Mouse (Mus musculus) testis, adult 2 months (tissue): ENCODE results near the gene Tecta. TPM values are rescaled to one million over a fixed set of nuclear protein-coding genes. Genes with fewer than 3 reads are reported as not detected.

Source experiments
- H3K27ac ChIP-seq: fragments of 200-500 bp; 2 replicates; pipeline ENCODE4 v1.5.1; 2012; ENCODE audit warnings: low read depth, low read length; ENCODE audit not compliant: control insufficient read depth, insufficient read depth
- H3K27me3 ChIP-seq: fragments of 200-500 bp; 2 replicates; pipeline ENCODE4 v1.6.1; 2012; ENCODE audit warnings: mild to moderate bottlenecking, low read length, moderate library complexity; ENCODE audit not compliant: control insufficient read depth, insufficient read depth
- H3K36me3 ChIP-seq: fragments of 200-500 bp; 2 replicates; pipeline ENCODE4 v1.6.1; 2012; ENCODE audit warnings: mild to moderate bottlenecking, low read length; ENCODE audit not compliant: control insufficient read depth, insufficient read depth
- H3K4me1 ChIP-seq: fragments of 200-500 bp; 2 replicates; pipeline ENCODE4 v1.6.1; 2012; ENCODE audit warnings: low read length; ENCODE audit not compliant: control insufficient read depth, insufficient read depth
- H3K4me3 ChIP-seq: fragments of 200-500 bp; 2 replicates; pipeline ENCODE4 v1.5.1; 2012; ENCODE audit warnings: low read depth, mild to moderate bottlenecking, low read length, moderate library complexity, mixed read lengths; ENCODE audit not compliant: control insufficient read depth
- CTCF ChIP-seq: fragments of 200-500 bp; IDR thresholded peaks from 2 replicates; pipeline ENCODE4 v1.5.1; 2012; ENCODE audit warnings: low read depth, mild to moderate bottlenecking, inconsistent platforms, low read length, moderate library complexity; ENCODE audit not compliant: control insufficient read depth, insufficient read depth, insufficient replicate concordance
- POLR2A ChIP-seq: fragments of 200-500 bp; IDR thresholded peaks from 2 replicates; pipeline ENCODE4 v1.6.1; 2012; ENCODE audit warnings: low read depth, mild to moderate bottlenecking, inconsistent platforms, low read length, moderate library complexity; ENCODE audit not compliant: control insufficient read depth
- polyA plus RNA-seq: library from polyadenylated mRNA; depleted of rRNA; stranded (reverse); fragments of >200 nt; gene quantifications from 2 replicates; pipeline ENCODE4 v1.2.3, GENCODE M21; 2012; rRNA removed

Tecta gene
- 0.24 and 0.42 TPM in 2 replicates for polyA plus RNA-seq

GRCm38 (mm10) chr9:42399829-42400228 is at the start of gene Tecta:
Gene Tecta, minus strand, starts transcription at chr9:42399929.
- no peaks in the 10 kb centered on the region for H3K4me1 ChIP-seq
- no peaks in the 10 kb centered on the region for H3K27me3 ChIP-seq
- no peak within 1 kb of the TSS for H3K27ac ChIP-seq
- no peaks in the 10 kb centered on the region for H3K36me3 ChIP-seq
- TF ChIP-seq CTCF: no peak
- no peak for TF ChIP-seq POLR2A
- H3K4me3 ChIP-seq: no peak within 1 kb of the TSS

- no peak overlapping the region for H3K4me3 ChIP-seq
- H3K4me1 ChIP-seq: no peaks in the 10 kb centered on the region
- no peaks in the 10 kb centered on the region for H3K27me3 ChIP-seq
- H3K27ac ChIP-seq: no peak overlapping the region
- TF ChIP-seq POLR2A: no peak
- TF ChIP-seq CTCF: no peak
- no peaks in the 10 kb centered on the region; the same call in 1 of the 2 replicates for H3K36me3 ChIP-seq
Measured at GRCm38 (mm10) chr9:42449043-42449442, 49.3 kb upstream of the Tecta start.

- no peak overlapping the region for H3K4me3 ChIP-seq
- no peaks in the 10 kb centered on the region for H3K27me3 ChIP-seq
- peaks cover 3% of the 10 kb centered on the region for H3K36me3 ChIP-seq
- TF ChIP-seq POLR2A (no peak), CTCF (no peak)
- H3K4me1 ChIP-seq: no peaks in the 10 kb centered on the region
- no peak overlapping the region for H3K27ac ChIP-seq
Measured at GRCm38 (mm10) chr9:42442100-42442499, 42.4 kb upstream of the Tecta start.

- H3K36me3 ChIP-seq: peaks cover 3% of the 10 kb centered on the region
- TF ChIP-seq POLR2A (no peak), CTCF (no peak)
Measured at GRCm38 (mm10) chr9:42441234-42441633, 41.5 kb upstream of the Tecta start.

GRCm38 (mm10) chr9:42439446-42439845 is 39.7 kb upstream of the Tecta start:
- no peak for TF ChIP-seq CTCF
- TF ChIP-seq POLR2A: no peak
- H3K27ac ChIP-seq: no peak overlapping the region
- H3K4me3 ChIP-seq: no peak overlapping the region
- no peaks in the 10 kb centered on the region for H3K4me1 ChIP-seq
- H3K36me3 ChIP-seq: peaks cover 3% of the 10 kb centered on the region
- no peaks in the 10 kb centered on the region for H3K27me3 ChIP-seq

More at GRCm38 (mm10) chr9:42441234-42441633, 41.5 kb upstream of the Tecta start:
- Histone ChIP-seq H3K4me3 (no peak overlapping the region), H3K27ac (no peak overlapping the region), H3K27me3 (no peaks in the 10 kb centered on the region), H3K4me1 (no peaks in the 10 kb centered on the region)

GRCm38 (mm10) chr9:42432155-42432554 is 32.4 kb upstream of the Tecta start:
- H3K36me3 ChIP-seq: no peaks in the 10 kb centered on the region; the same call in 1 of the 2 replicates
- no peak overlapping the region for H3K4me3 ChIP-seq
- TF ChIP-seq POLR2A (no peak), CTCF (no peak)
- no peaks in the 10 kb centered on the region for H3K27me3 ChIP-seq
- no peak overlapping the region for H3K27ac ChIP-seq
- no peaks in the 10 kb centered on the region for H3K4me1 ChIP-seq

GRCm38 (mm10) chr9:42431606-42432005 is 31.9 kb upstream of the Tecta start:
- Histone ChIP-seq H3K4me3 (no peak overlapping the region), H3K27ac (no peak overlapping the region), H3K4me1 (no peaks in the 10 kb centered on the region), H3K36me3 (no peaks in the 10 kb centered on the region; the same call in 1 of the 2 replicates), H3K27me3 (no peaks in the 10 kb centered on the region)
- TF ChIP-seq CTCF (no peak), POLR2A (no peak)
